Mouse (Mus musculus): ENCODE measurements at regions not wholly inside any gene's neighbourhood (a gene's known extent, or its start where the extent isn't known, plus 50 kb on each side); places are given as distances from the start of the nearest gene placed in this dataset.

DNA sequence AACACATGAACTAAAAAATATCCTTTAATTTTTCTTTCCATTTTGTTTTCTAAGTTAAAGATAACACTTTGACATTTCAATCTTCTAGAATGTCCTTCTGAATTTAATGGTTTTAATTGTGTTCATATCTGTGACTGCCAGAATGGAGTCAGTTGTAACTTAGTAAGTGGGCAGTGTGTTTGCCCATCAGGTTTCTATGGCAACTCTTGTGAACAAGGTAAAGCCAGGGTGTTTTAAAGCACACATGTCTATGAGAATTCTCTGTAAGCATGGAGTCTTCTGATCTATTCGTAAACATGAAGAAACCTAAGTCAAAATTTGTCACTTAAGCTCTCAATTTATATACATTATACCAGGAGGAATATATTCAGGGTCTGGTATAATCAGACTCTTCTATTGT, 689.4 kb downstream of the Egfem1 start:
- Histone ChIP-seq H3K4me1 (ENCODE audit: control insufficient read depth, insufficient read depth, low read length) (no peaks in the 10 kb centered on the region), H3K9ac (ENCODE audit: low read depth, low read length) (no peak overlapping the region), H3K36me3 (ENCODE audit: control insufficient read depth, insufficient read depth, low read length) (no peaks in the 10 kb centered on the region), H3K4me3 (ENCODE audit: insufficient read depth, low read depth, low read length) (no peak overlapping the region), H3K27me3 (ENCODE audit: control insufficient read depth, insufficient read depth, low read length) (no peaks in the 10 kb centered on the region), H3K27ac (replicated peaks; ENCODE audit: insufficient read depth, low read depth, low read length) (no peak overlapping the region), H3K79me2 (ENCODE audit: control insufficient read depth, insufficient read depth, low read length) (no peaks in the 10 kb centered on the region)
- no peak for DNase-seq (ENCODE audit: extremely low read depth, low read depth, low spot score)
- WGBS: 84% methylated on average over 1 of the region's 1 CpGs
- TF ChIP-seq CTCF (IDR thresholded peaks at IDR 0.05; ENCODE audit: low read depth, low read length): no peak

DNA sequence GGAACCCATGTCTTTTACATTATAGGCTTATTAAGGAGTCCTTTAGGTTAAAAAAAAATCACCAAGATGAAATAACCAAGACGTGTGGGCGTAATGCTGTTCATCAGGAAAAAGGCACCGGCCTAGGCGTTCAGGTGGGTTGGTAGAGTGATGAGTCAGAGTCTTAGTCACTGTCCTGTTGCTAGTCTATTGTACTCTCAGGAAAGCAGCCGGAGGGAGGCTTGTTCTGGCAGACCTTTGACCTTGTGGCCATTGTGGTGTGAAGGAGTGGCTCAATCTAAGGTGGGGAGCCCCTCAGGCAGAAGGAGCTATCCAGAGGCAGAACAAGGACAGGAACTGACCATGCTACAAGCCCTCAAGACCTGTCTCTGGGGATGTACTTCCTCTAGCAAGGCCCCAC, 686.8 kb downstream of the Egfem1 start:
- TF ChIP-seq CTCF (IDR thresholded peaks at IDR 0.05; ENCODE audit: low read depth, low read length) (no peak), POLR2A (IDR thresholded peaks at IDR 0.05; ENCODE audit: extremely low read depth, insufficient read depth, low read length) (no peak)
- H3K27ac ChIP-seq (replicated peaks; ENCODE audit: insufficient read depth, low read depth, low read length): no peak overlapping the region
- H3K27me3 ChIP-seq (ENCODE audit: control insufficient read depth, insufficient read depth, low read length): no peaks in the 10 kb centered on the region
- no peaks in the 10 kb centered on the region for H3K79me2 ChIP-seq (ENCODE audit: control insufficient read depth, insufficient read depth, low read length)
- H3K9ac ChIP-seq (ENCODE audit: low read depth, low read length): no peak overlapping the region
- H3K36me3 ChIP-seq (ENCODE audit: control insufficient read depth, insufficient read depth, low read length): no peaks in the 10 kb centered on the region
- no peak overlapping the region for H3K4me3 ChIP-seq (ENCODE audit: insufficient read depth, low read depth, low read length)
- DNase-seq (ENCODE audit: extremely low read depth, low read depth, low spot score): no peak
- no peaks in the 10 kb centered on the region for H3K4me1 ChIP-seq (ENCODE audit: control insufficient read depth, insufficient read depth, low read length)
- 85% methylated on average over 5 of the region's 5 CpGs for WGBS

DNA sequence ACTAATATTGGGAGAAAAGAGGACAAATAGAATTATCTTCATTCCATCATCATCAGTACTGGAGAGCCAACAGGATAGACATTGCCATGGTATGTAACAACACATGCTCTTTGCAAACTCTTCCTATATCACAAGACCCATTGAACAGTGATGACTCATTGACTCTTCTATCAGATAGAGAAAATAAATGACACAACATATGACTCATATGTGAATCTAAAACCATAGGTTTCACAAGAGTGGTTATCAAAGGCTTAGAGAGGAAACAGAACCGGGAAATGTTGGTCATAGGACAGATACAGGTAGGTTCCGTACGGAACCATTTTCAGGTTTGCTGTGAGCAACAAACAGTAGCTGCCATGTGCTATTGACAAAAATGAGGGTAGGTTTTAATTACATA, 682.2 kb downstream of the Egfem1 start:
- H3K27ac ChIP-seq (replicated peaks; ENCODE audit: insufficient read depth, low read depth, low read length): no peak overlapping the region
- no peaks in the 10 kb centered on the region for H3K4me1 ChIP-seq (ENCODE audit: control insufficient read depth, insufficient read depth, low read length)
- H3K9ac ChIP-seq (ENCODE audit: low read depth, low read length): no peak overlapping the region
- 92% methylated on average over 3 of the region's 3 CpGs for WGBS
- DNase-seq (ENCODE audit: extremely low read depth, low read depth, low spot score): no peak
- no peak overlapping the region for H3K4me3 ChIP-seq (ENCODE audit: insufficient read depth, low read depth, low read length)
- no peaks in the 10 kb centered on the region for H3K79me2 ChIP-seq (ENCODE audit: control insufficient read depth, insufficient read depth, low read length)
- H3K36me3 ChIP-seq (ENCODE audit: control insufficient read depth, insufficient read depth, low read length): no peaks in the 10 kb centered on the region
- TF ChIP-seq POLR2A (IDR thresholded peaks at IDR 0.05; ENCODE audit: extremely low read depth, insufficient read depth, low read length): no peak
- TF ChIP-seq CTCF (IDR thresholded peaks at IDR 0.05; ENCODE audit: low read depth, low read length): no peak
- H3K27me3 ChIP-seq (ENCODE audit: control insufficient read depth, insufficient read depth, low read length): no peaks in the 10 kb centered on the region

DNA sequence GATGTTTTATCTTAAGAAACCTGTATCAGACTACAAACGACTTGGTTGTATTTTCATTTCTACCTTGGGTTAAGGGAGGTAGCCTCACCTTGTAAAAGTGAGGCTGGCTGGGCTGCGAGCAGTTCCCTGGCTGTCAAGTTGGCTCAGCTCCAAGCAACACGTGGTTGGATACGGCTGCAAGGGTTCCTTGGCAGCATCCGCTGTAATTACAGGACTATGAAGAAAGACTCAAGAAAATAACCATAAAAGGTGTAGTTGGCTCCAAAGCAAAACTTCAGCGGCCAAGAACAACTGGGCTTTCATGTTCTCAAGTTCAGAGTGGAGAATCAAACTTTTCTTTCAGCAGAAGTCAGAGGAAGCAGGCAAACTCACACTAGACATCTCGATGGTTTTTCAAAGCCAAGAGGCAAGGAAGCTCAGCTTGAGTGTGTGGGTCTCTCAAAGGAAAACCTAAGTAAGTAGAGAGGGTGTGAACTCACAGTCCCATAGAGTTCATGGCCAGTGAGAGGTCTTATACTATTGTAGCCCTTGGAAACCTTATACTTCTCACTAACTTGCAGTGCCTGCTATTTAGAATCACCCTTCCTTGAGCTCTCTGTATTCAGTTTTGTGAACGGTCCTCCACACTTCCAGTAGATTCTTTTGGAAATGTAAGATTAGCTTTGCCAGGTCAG, 676.1 kb downstream of the Egfem1 start:
- Histone ChIP-seq H3K36me3 (ENCODE audit: control insufficient read depth, insufficient read depth, low read length) (no peaks in the 10 kb centered on the region), H3K27me3 (ENCODE audit: control insufficient read depth, insufficient read depth, low read length) (no peaks in the 10 kb centered on the region), H3K27ac (replicated peaks; ENCODE audit: insufficient read depth, low read depth, low read length) (no peak overlapping the region), H3K4me3 (ENCODE audit: insufficient read depth, low read depth, low read length) (no peak overlapping the region), H3K79me2 (ENCODE audit: control insufficient read depth, insufficient read depth, low read length) (no peaks in the 10 kb centered on the region), H3K4me1 (ENCODE audit: control insufficient read depth, insufficient read depth, low read length) (no peaks in the 10 kb centered on the region), H3K9ac (ENCODE audit: low read depth, low read length) (no peak overlapping the region)
- TF ChIP-seq POLR2A (IDR thresholded peaks at IDR 0.05; ENCODE audit: extremely low read depth, insufficient read depth, low read length) (no peak), CTCF (IDR thresholded peaks at IDR 0.05; ENCODE audit: low read depth, low read length) (no peak)
- whole genome bisulfite sequencing: 67% methylated on average over 8 of the region's 8 CpGs
- DNase-seq (ENCODE audit: extremely low read depth, low read depth, low spot score): peak; percentile 3
